Mouse (Mus musculus) C2C12 (cell line): ENCODE measurements around the gene Fgd2.

Experiments
- CEBPB ChIP-seq: IDR thresholded peaks from one replicate; pipeline ENCODE4 v1.6.1; 2011; ENCODE audit warnings: low read depth, mild to moderate bottlenecking, control low read depth, moderate library complexity
- CTCF ChIP-seq: IDR thresholded peaks from one replicate; pipeline ENCODE4 v1.5.1; 2011; ENCODE audit not compliant: control insufficient read depth, insufficient read depth, insufficient read length
- FOSL1 ChIP-seq: IDR thresholded peaks from one replicate; pipeline ENCODE4 v1.8.0; 2011; ENCODE audit warnings: mild to moderate bottlenecking, low read length; ENCODE audit not compliant: poor library complexity, insufficient read depth, severe bottlenecking
- MAX ChIP-seq: IDR thresholded peaks from one replicate; pipeline ENCODE4 v1.6.1; 2011; ENCODE audit warnings: mild to moderate bottlenecking, control low read depth
- MYOG ChIP-seq: IDR thresholded peaks from one replicate; pipeline ENCODE4 v1.6.1; 2011; ENCODE audit not compliant: control insufficient read depth, insufficient read length; ENCODE audit errors: extremely low read depth
- USF1 ChIP-seq: IDR thresholded peaks from one replicate; pipeline ENCODE4 v1.6.1; 2011; ENCODE audit warnings: low read depth, mild to moderate bottlenecking, control low read depth, moderate library complexity

GRCm38 (mm10) chr17:29425345-29425744, 64.6 kb downstream of the Fgd2 start:
- no peak for TF ChIP-seq CTCF
- no peak for TF ChIP-seq FOSL1
- TF ChIP-seq CEBPB, result no peak
- no peak for TF ChIP-seq MAX
- no peak for TF ChIP-seq USF1
- TF ChIP-seq MYOG, result no peak
